Mouse (Mus musculus) layer of hippocampus, adult 9-10 months (tissue): ENCODE data around the gene Gm45521.

ENCODE experiments used
- DNase-seq: peaks from one replicate; pipeline ENCODE4 v3.0.0; 2022; ENCODE audit warnings: low spot score

Gm45521 gene

GRCm38 (mm10) chr14:7957049-7957448, at the start of gene Gm45521:
Gene Gm45521 (plus strand): TSS chr14:7957288.
- no peak for DNase-seq

DNA sequence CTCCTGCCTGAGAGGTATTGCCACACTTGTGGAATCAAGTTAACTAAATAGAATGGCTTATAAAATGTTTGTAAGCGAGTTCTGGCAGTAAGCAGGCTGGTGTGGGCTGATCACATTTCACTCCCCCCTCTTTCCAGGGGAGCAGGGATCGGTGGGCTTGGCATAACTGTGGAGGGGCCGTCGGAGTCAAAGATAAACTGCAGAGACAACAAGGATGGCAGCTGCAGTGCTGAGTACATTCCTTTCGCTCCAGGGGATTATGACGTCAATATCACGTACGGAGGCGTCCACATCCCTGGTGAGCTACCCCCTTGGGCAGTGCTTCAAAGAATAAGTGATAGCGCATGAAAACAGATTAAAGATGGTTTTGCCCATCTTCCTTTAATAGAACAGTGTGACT, 47.6 kb upstream of the Gm45521 start:
- DNase-seq, result no peak

GRCm38 (mm10) chr14:7913842-7914241, 43.2 kb upstream of the Gm45521 start:
- DNase-seq, result no peak

DNA sequence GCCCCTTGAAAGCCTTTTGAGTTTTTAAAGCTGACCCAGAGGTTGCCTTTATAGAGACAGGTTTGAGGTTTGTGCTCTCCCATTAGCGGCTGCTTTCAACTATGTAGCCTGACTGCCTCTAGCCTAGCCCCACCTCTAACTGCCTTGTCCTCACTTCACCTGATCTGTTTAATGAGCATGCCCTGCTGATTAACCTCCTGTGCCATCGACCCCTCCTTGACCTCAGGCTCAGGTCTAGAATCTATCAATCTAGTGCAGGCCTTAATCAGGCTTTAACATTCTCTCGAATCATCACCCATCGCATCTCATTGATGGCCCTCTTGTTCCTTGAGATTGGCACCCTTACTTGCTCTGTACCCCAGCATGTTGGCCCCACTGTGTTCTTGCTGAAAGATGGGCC, 42.6 kb upstream of the Gm45521 start:
- DNase-seq, result no peak

DNA sequence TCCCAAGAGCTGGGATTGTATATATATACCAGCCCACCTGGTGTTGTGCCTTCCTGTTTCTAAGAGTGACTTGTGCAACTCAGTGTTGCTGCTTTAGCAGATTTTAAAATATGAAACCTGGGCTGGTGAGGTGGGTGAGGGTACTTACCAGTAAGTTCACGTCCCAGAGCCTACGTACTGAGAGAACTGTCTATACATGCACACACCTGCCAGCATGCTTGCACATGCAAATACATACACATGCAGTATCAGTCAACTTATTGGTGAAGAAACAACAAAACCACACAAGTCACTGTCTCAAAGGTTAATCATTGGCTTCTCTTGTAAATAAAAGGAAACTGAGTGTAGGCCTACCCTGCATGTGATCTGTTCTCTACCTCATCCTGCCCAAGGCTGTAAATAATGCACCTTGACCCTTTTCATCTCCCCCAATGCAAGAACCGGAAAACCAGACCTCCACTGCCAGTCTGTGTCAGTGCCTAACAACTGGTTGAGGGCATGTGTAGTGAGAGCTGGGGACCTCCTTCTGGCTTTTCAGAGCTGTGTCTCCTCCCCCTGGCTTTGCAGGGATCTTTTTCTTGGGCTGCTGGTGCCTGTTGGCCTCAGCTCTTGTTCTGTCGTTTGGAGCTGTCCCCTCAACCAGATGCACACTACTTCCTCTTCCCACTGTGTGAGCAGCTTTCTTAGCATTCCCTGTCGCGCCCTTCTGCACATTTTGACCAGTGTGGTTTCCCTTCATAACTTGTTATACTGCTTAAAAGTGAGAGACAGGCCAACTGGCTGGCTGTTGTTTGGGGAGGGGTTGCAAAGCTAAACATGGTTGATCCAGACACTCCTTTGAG, 38.7 kb upstream of the Gm45521 start:
- DNase-seq, result no peak

DNA sequence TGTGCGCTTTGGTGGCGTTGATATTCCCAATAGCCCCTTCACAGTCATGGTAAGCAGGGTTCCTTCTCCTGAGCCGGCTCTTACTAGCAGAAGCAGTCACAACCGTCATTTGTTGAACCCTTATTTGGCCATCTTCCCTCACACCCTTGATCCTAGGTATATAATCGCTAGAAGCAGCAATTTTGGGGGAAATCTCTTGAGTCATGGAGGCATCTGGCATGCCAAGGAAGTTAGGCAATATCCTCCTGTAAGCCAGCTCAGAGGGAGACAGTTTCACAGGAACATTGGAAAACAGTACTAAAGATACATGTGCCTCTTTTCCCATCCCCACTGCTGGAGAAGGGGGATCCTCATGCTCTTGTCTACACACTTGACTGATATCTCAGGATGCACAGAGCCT, 37.8 kb upstream of the Gm45521 start:
- no peak for DNase-seq

DNA sequence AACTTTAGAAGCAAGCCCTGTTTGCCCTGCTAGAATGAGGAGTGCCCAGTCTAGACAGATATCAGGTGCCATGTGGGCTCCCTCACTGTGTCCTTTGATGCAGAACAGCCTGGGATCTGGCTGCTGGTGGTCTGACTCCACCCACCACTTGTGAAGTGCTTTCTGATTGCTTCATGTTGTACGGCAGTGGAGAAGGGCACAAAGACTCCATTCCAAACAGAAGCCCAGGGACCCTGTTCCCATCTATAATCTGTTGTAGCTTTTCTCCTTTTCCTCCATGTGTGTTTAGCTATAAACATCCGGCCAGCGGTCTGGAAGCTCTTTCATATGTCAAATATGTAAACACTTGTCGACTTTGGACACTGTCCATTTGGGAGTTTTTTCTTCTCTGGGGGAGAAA, 37.2 kb upstream of the Gm45521 start:
- DNase-seq, result no peak

- no peak for DNase-seq
These were observed 35.6 kb upstream of the Gm45521 start for GRCm38 (mm10) chr14:7921459-7921858.

GRCm38 (mm10) chr14:7923635-7924034, 33.5 kb upstream of the Gm45521 start:
- DNase-seq, result no peak

DNA sequence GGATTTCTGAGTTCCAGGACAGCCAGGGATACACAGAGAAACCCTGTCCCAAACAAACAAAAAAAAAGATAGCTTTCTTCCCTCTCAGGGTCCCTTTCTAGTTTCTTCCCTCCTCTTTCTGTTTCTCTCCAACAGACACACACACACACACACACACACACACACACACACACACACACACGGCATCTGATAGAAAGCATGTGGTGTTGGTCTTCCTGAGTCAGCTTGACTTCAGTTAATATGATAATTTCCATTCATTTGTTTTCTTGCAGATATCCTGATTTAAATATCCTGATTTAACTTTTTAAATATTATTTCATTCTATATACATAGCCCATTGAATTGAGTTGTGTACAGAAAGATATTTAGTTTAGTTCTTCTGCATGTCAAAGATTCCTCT, 28.7 kb upstream of the Gm45521 start:
- DNase-seq, result no peak

GRCm38 (mm10) chr14:7929029-7929428, 28.1 kb upstream of the Gm45521 start:
- DNase-seq, result no peak

GRCm38 (mm10) chr14:7932151-7932550, 24.9 kb upstream of the Gm45521 start:
- DNase-seq, result no peak

DNA sequence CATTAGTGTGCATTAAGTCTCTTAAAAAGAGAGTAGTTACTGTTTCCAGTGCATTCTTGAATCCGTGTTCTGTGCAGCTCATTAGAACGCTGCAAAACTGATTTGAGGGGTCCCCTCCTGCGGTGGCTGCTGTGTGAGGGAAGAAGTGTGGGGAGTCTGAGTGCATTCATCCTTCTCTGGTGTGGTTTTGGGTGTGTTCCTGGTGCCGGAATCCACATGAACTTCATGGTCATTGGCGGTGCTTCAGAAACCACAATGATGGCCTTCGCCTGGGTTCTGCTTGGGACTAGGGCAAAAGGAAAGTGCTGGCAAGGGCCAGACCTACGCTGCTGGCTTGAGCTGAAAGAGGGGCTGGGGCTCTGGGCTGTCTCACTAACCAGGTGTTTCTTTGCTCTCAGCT, 22.9 kb upstream of the Gm45521 start:
- no peak for DNase-seq

DNA sequence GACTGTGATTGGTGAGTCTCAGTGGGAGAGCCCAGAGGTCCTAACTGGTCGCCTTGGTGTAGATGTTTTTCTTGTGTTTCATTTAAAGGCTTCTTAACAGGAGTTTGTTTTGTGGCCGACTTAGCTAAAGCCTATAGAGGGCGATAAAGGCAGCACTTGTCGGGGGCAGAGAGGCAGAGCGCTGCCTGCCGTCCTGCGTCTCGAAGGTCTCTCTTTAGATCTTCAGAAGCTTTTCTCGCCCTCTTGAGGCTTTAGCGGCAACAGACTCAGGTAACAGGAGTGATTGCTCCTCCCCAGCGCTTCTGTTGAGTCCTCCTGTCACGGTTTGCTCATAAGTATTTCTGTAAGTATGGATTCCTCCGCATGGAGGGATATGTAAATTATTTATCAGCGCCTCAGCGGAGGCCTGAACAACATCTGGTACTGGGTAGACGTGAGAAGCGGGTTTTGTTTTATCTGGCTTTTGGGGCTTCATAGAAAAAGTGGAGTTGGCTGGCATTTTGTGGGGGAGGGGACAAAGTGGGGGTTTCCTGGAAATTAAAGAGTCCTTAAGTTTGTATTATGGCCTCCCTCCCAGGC, 19.9 kb upstream of the Gm45521 start:
- no peak for DNase-seq

GRCm38 (mm10) chr14:7938809-7939784, 18.0 kb upstream of the Gm45521 start:
- DNase-seq, result no peak

GRCm38 (mm10) chr14:7941413-7941812, 15.7 kb upstream of the Gm45521 start:
- DNase-seq, result no peak

DNA sequence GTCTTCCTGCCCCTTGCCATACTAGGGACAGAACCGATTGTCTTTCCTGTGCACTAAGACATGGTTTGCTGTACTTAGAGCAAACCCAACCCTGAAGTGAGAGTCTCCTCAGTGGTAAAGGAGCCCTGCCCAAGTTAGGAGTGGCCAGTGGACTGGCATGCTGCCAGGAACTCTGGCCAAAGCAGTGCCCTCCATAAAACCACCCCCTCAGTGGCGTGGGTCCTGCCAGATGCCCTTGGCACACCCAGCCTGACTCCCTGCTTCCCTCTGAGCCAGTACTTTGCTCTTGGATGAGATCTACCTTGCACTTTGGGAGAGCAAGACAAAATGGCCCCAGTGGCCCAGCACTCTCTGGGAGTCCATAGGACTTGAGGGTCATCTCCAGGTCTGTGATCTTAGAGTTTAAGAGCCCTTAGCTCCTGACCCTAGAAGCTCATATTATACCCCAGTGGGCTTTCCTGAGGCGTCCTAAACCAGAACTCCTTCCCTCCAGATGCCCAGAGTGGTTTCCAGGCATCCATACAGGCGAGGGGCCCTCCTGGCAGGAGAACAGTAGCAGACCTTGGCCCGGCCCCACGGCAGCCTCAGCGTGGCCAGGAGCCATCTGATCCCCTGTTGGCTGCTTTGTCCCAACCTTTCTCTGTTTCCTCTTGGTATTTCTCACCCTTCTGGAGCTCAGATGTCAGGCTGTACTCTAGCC, 13.8 kb upstream of the Gm45521 start:
- no peak for DNase-seq

DNA sequence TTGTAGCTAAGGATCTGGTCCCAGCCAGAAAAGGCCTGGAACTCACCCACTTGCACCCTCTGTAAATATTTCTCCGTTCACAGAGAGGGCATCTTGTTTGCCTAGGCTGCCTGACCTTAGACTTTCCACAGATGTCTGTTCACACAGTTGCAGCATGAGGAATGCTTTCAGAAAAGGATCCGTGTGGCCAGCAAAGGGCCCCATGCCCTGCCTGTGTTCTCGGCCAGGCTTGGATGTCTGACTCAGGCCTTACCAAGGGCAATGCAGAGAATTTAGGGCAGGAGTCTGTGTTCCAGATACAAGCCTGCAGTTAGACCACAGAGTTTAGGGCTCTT, 13.3 kb upstream of the Gm45521 start:
- no peak for DNase-seq

- peak; percentile 47 for DNase-seq
These were observed 12.6 kb upstream of the Gm45521 start for GRCm38 (mm10) chr14:7944349-7945039.

GRCm38 (mm10) chr14:7945261-7945660, 11.8 kb upstream of the Gm45521 start:
- DNase-seq, result no peak

DNA sequence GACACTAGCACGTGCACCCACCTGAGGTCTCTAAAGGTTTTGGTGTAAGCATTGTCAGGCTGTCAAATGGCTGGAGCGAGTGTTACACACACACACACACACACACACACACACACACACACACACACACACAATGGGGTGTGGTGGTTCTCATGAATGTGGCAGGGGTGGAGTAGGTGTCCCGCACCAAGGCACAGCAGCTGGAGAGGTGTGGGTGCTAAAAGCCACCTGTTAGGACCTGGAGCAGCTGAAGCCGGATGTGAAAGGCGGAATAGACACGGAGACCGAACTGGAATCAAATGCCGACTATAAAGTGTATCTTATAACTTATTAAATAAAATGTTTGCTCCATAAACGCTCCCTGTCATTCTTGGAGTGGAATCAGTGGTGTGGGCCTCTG, 5.9 kb upstream of the Gm45521 start:
- DNase-seq, result no peak
